Mouse (Mus musculus) telencephalon, adult 2 months (tissue): ENCODE data around the gene Arpc2.

ENCODE experiments used
- DNase-seq: peaks from one replicate; pipeline ENCODE4 v3.0.0-alpha.2; 2011; ENCODE audit warnings: low read depth, low spot score

Gene Arpc2

DNA sequence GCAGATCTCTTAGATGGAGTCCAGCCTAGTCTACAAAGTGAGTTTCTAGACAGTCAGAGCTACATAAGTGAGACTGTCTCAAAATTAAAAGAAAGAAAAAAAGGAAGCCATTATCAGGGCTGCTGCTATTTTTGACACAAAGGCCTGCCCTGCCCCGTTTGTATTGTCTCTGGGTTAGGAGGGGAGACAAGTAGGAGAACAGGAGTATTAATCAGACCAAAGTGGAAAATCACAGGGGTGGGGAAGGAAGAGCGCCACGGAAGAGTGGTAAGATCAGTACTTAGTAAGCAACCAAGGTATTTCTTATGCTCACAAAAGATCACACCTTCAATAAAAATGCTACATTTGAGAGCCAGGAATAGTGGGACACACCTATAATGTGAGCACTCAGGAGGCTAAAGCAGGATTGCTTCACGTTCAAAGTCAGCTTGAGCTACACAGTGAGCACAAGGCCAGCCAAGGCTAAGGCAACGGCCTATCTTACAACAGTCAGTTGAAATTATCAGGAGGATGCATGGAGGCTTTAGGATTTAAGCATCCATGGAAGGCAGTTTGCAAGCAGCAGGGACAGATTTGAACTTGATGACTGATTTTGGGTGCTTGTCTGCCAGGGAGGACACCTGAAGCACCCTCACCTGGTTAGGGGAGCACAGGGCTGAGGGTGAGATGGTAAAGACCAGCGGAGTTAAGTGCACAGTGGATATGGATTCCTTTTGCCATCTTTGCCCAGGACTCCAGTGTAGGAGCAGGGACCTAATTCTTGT lies 64.6 kb downstream of the Arpc2 start:
- DNase-seq = no peak

DNA sequence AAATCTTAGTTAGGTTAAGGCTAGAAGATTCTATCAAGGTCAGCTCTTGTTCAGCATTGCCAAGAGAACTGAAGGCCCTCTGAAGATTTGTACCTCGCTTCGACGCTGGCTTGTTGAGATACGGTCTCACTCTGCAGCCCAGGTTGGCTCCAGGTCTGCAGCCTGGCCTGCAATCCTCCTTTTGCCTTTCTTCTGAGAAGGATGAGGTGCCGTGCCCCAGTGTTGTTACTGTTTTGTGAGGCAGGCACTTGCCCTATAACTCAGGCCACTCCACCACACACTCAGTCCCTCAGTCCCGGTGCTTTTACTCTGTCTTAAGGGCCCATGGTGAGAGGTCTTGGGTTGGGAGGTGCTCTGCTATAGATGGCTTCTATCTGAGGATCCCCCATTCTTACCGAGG lies 66.3 kb downstream of the Arpc2 start:
- DNase-seq = no peak

DNA sequence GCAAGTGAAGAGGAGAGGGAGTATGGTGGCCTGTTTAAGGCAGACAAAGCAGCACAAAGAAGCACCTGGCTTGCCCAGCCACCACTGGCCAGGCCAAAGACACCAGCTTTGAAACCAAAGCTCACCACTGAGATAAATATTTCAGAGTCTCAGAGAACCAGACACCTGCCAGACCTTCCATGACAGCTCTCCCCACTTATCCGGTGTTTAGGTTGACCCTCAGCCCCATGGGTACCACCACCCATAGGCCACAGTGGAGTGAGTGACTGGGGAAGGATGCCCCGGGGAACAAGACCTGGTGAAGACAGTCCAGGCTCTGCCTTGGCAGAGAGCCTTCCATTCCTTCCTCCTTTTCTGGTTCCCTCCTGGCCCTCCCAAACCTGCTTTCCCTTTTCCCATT lies 67.0 kb downstream of the Arpc2 start:
- DNase-seq = no peak

DNA sequence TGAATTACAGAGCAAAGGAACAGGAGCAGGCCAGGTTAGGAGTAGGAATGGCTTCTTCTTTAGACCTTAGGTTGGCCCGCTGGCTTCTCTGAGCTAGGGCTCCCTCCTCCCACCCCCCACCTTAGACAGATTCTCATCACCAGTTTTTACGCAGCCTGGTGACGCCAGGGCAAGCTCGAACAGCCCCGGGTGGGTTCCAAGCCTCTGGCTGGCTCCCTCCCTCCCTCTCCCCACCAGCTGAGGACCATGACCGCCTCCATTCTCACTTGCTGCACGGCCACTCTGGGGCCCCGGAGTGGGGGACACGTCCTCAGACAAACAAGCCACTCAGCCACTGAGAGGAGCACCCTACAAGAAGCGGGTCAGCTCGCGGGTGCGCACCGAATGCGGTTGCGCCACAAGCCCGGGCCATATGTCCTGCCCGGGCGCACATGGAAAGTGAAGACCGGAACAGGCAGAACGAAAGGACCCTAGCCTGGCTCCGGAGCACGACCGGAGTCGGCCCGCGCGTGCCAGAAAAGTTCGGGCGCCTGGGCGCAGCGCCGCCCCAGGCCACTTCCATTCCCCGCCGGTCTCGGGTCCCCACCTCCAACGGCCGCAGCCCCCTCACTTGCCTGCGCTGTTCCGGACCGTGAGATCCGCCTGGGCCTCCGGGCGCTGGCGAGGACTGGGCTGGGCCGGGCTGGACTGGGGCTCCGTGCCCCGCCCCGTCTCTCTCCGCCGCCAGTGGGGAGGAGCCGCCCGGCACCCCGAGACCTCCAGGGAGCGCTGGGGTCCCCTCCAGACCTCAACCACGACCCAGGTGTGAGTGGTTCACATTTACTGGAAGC lies 67.8 kb downstream of the Arpc2 start:
- DNase-seq = no peak

DNA sequence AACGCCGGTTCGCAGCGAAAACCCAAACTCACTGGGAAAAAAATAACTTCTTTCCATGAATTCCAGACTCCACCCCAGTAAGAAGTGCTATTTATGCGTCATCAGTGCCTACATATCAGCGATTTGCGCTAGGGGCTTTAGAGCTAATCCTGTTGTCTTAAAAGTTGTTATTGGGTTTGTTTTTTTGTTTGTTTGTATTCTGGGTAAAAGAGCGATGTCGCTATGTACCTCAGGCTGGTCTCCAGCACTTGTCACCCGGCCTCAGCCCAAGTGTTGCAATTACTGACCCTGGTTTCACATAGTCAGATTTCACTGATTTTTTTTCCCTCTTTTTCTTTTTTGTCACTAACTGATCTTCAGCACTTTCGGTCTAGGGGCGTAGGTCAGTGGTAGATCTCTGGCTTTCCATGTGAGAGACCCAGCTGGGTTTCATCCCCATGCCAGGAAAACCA lies 68.5 kb downstream of the Arpc2 start:
- DNase-seq = no peak

DNA sequence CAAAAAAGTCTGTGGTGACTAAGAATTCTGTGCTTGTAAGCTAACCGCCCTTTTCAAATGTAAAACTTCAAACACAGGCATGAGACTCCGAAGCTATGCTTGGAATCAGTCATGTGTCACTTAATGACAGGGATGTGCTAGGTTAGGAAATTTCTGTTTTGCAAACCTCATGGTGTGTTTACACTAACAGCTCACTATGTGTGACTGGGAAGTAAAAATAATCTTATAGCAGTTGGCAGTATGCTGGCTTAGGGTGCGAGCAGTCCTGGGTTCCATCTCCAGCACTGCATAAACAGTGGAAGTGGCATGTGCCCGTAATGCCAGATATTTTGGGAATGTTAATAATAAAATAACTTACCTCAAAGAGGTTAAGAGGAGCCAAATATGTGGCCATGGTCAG lies 69.1 kb downstream of the Arpc2 start:
- no peak for DNase-seq

DNA sequence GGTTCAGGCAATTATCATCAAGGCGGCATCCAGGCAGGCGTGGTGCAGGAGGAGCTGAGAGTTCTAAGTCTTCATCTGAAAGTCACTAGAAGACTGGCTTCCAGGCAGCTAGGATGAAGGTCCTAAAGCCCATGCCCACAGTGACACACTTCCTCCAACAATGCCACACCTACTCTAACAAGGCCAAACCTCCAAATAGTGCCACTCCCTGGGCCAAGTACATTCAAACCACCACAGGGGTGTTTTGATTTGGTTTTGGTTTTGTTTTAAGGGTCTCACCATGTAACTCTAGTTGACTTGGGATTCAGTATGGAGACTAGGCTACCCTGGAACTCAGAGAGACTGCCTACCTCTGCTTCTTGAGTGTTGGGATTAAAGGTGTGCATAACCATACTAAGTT lies 69.6 kb downstream of the Arpc2 start, which contains the start of gene Tmbim1:
Gene Tmbim1 (minus strand): TSS at position 101 of the 400 bp plus-strand sequence.
- no peak for DNase-seq

DNA sequence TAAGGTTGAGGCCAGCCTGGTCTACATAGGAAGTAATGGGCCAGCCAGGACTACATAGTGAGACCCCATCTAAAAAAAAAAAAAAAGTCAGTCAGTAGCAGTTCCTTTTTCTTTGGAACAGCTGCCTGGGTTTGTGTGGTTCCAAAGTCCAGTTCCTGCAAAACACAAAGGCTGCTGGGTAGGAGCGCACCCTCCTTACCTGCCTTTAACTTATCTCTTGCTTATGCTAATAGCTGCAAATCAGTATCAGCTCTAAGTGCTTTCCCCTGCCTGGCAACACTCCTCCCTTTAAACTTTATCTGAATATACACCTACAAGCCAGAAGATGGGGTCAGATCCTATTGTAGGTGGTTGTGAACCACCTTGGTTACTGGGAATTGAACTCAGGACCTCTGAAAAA lies 71.3 kb downstream of the Arpc2 start:
- no peak for DNase-seq

DNA sequence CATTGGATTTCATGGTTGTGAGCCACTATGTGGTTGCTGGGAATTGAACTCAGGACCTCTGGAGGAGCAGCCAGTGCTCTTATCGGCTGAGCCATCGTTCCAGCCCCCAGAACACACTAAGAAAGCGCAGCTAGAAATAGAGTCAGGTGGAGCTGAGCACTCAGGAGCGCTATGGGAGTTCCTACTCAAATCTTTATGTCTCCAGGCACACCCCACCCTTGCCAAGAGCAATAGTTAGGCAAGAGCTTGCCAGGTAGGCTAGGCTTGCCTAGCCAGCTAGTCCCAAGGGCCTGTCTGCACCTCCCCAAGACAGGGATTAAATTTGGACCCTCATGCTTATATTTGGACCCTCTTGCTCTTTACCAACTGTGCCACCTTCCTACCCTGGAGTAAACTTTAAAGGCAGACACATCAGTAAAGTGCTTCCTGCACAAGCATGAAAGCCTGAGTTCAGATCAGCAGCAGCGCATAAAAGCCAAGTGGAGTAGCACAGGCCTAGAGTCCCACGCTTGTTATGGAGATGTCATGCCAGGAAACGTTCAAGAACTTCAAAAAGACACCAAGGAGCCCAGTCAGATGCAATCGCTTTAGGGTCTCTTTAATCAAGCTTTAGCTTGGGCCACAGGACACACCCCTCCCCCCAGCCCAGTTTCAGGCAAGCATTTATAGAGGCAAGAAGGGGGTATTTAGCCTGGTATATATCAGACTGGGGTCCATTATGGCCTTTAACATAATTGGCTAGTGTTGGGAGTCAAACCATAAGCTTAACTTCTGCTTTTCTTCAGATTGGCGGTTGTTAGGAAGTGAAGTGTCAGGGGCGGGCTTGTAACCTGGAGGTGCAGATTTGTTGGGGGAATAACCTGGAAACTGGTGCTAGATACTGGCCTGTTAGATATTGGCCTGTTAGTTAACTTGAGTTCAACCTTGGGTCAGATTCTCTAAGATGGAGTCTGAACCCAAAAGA lies 72.4 kb downstream of the Arpc2 start:
- no peak for DNase-seq

DNA sequence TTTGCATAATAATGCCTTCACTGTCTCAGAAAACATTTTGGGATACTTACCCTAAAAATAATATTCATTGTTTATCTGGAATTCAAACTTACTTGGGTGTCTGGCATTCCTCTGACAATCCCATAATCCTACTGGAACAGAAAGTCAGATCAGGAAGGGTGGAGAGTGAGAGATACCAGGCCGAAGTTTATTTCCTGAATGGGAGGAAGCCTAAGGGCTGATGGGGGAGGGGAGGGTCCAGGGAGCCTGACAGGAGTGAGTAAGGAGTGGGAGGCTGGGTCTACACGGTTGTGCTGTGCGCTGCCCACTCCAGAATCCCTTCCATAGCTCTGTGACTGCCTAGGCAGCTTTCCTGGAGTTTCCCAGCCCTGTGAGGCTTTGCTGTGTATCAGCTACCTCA lies 73.9 kb downstream of the Arpc2 start:
- DNase-seq = no peak

DNA sequence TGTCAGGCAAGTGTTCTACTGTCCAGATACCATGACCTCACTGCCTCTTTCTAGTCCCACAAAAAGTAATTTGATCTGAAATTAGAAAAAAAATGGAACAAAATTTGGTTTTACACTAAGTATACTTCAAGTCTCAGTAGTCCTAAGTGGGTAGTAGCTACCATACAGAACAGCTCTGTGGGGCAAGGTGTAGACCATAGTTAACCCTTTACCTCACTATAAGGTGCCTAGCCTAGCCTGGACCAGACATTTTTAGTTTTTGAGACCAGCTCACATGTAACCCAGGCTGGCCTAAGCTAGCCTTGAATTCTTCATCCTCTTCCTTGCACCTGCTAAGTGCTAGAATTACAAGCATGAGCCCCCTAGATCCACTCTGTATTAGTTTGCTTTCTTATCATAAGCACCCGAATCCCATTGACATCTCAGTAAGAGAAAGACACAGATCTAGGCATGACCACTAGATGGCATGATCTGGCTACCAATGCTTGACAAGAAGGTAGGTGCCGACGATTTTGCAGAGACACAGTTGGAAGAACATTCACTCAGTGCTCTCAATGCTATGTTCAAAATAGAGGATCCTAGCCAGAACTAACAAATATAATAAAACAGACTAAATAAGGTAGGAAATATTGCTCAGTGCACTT lies 77.3 kb downstream of the Arpc2 start:
- DNase-seq = peak; percentile 79

DNA sequence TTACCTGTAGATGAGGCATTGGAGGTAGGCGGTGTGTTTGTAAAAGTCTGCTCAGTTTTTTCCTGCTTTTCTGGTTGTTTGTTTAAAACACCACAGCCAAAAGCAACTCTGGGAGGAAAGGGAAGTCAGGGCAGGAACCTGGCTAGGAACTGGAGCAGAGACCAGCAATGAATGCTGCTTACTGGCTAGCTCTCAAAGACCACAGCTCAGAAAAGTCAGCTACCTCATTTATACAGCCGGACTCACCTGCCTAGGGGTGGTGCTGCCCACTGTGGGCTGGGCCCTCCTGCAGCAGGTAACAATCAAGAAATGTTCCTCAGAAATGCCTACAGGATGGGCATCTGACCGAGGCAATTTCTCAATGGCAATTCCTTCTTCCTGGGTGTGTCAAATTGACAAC lies 78.9 kb downstream of the Arpc2 start:
- DNase-seq = no peak

DNA sequence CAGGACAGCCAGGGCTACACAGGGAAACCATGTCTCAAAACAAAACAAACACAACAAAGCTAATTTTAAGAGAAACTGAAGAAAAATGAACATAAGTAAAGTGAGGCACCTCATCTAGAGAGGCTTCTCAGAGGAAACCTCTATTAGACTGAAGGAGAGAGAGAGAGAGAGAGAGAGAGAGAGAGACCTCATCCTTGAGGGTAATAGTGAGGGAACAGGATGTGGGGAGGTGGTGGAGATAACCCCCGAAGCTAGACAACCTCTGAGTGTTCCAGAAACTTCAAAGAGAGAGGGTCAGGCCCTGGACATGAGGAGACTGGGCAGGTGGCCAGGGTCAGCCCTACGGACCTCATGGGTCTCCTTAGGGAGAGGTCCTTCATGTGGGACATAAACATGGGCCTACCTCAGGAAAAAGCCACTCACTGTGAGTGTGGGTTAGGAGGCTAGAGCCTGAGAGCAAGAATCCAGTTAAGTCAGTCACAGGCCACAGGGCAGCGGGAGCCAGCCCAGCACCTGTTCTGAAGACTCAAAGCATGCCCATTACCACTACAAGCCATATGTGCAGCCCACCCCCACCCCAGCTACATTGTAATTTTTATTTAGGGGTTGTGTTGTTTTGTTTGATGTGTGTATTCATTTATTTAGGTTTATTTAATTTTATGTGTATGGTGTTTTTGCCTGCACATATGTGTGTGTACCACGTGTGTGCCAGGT lies 80.4 kb downstream of the Arpc2 start:
- no peak for DNase-seq
